Mouse (Mus musculus): ENCODE results near the gene Pcnt.

Pcnt gene

GRCm38 (mm10) chr10:76442178-76443088, at the start of gene Pcnt:
Gene Pcnt, minus strand, starts transcription at chr10:76442786.
- peak; percentile 96 for DNase-seq (ENCODE audit: low spot score in 2 of 2)

- no peak for DNase-seq (ENCODE audit: low spot score in 2 of 2)
Measured at GRCm38 (mm10) chr10:76489205-76489604, 46.6 kb upstream of the Pcnt start.

GRCm38 (mm10) chr10:76488265-76488664, 45.7 kb upstream of the Pcnt start:
- no peak for DNase-seq (ENCODE audit: low spot score in 2 of 2)

- DNase-seq (ENCODE audit: low spot score in 2 of 2) = no peak
Measured at GRCm38 (mm10) chr10:76486302-76486701, 43.7 kb upstream of the Pcnt start.

GRCm38 (mm10) chr10:76481480-76481879, 38.9 kb upstream of the Pcnt start:
- DNase-seq (ENCODE audit: low spot score in 2 of 2) = no peak

GRCm38 (mm10) chr10:76480851-76481250, 38.3 kb upstream of the Pcnt start:
- DNase-seq (ENCODE audit: low spot score in 2 of 2) = no peak

GRCm38 (mm10) chr10:76473759-76474158, 31.2 kb upstream of the Pcnt start:
- no peak for DNase-seq (ENCODE audit: low spot score in 2 of 2)

GRCm38 (mm10) chr10:76468203-76469162, 25.9 kb upstream of the Pcnt start, which contains the start of the genes Mcm3ap and Ybey:
Gene Mcm3ap, plus strand, starts transcription at chr10:76468927.
Gene Ybey, minus strand, starts transcription at chr10:76469114.
- peak; percentile 91 for DNase-seq (ENCODE audit: low spot score in 2 of 2)

GRCm38 (mm10) chr10:76462721-76463120, 20.1 kb upstream of the Pcnt start:
- no peak for DNase-seq (ENCODE audit: low spot score in 2 of 2)

GRCm38 (mm10) chr10:76462312-76462711, 19.7 kb upstream of the Pcnt start:
- DNase-seq (ENCODE audit: low spot score in 2 of 2) = peak; percentile 20 to 25

- DNase-seq (ENCODE audit: low spot score in 2 of 2) = no peak
Measured at GRCm38 (mm10) chr10:76461255-76461654, 18.7 kb upstream of the Pcnt start.

- peak; percentile 62 to 66 for DNase-seq (ENCODE audit: low spot score in 2 of 2)
Measured at GRCm38 (mm10) chr10:76455289-76455688, 12.7 kb upstream of the Pcnt start.

GRCm38 (mm10) chr10:76448851-76449250, 6.3 kb upstream of the Pcnt start, which contains the start of gene 2610028H24Rik:
Gene 2610028H24Rik, plus strand, starts transcription at chr10:76449081.
- DNase-seq (ENCODE audit: low spot score in 2 of 2) = no peak

GRCm38 (mm10) chr10:76447406-76448229, 5.0 kb upstream of the Pcnt start:
- no peak for DNase-seq (ENCODE audit: low spot score in 2 of 2)

GRCm38 (mm10) chr10:76445996-76446681, 3.6 kb upstream of the Pcnt start:
- no peak for DNase-seq (ENCODE audit: low spot score in 2 of 2)

GRCm38 (mm10) chr10:76440281-76440680, 2.3 kb downstream of the Pcnt start, which contains the start of gene AC141477.1:
Gene AC141477.1, minus strand, starts transcription at chr10:76440444.
- no peak for DNase-seq (ENCODE audit: low spot score in 2 of 2)

GRCm38 (mm10) chr10:76439107-76439890, 3.3 kb downstream of the Pcnt start:
- DNase-seq (ENCODE audit: low spot score in 2 of 2) = no peak

GRCm38 (mm10) chr10:76433925-76434324, 8.7 kb downstream of the Pcnt start:
- no peak for DNase-seq (ENCODE audit: low spot score in 2 of 2)

- DNase-seq (ENCODE audit: low spot score in 2 of 2) = no peak
Measured at GRCm38 (mm10) chr10:76425674-76426073, 16.9 kb downstream of the Pcnt start.

GRCm38 (mm10) chr10:76416811-76417210, 25.8 kb downstream of the Pcnt start:
- peak; percentile 51 to 58 for DNase-seq (ENCODE audit: low spot score in 2 of 2)

Data from right cerebral cortex, adult 2 months (tissue).